Mouse (Mus musculus) inflammation-experienced regulatory T-cells, adult 16 weeks (primary cell): ENCODE results near the gene Ptcd1. TPM values are rescaled to one million over a fixed set of nuclear protein-coding genes. Genes with fewer than 3 reads are reported as not detected.

ENCODE experiments used
- polyA plus RNA-seq: library from polyadenylated mRNA; unstranded; fragments of 100-300 nt; shearing (Covaris generic); gene quantifications from one replicate; pipeline ENCODE4 v1.2.1, GENCODE M21; 2017

Gene Ptcd1
- polyA plus RNA-seq = 30.4 TPM

DNA sequence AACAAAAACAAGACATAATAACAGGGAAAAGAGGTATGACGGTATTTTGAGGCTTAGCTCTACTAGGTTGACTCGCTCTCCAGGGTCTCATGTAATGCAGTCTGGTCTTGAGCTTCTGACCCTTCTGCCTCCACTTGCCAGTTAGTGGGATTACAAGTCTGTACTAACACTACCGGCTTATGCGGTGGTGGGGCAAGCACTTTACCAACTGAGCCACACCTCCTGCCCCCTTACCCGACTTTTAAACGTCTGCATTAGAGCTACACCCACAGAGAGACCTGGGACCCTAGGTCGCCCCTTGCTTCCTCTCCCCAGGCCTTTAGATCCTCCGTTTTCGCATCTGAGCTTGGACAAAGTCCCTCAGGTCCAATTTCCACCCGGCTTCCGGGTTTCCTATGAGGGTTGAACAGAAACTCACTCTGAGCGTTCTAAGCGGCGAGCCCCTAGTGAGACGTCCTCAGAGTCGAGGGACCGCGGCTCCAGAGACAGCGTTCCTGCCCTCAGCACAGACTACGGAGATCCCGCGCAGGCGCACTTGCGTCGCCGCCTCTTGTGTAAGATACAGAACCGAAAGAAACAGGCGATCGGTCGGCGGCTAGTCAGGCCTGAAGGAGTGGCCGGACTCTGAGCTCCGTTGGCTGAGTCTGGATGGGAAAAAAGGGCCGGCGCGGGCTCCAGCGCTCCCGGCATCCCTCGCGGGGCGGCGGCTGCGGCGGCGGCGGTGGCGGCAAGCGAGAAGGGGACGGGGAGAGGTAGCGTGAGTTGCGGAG lies at the start of gene Ptcd1, which contains the start of gene Cpsf4:
Gene Ptcd1, minus strand, starts transcription at position 573 of the 770 bp plus-strand sequence.
Gene Cpsf4, plus strand, starts transcription at position 678 of the 770 bp plus-strand sequence.

DNA sequence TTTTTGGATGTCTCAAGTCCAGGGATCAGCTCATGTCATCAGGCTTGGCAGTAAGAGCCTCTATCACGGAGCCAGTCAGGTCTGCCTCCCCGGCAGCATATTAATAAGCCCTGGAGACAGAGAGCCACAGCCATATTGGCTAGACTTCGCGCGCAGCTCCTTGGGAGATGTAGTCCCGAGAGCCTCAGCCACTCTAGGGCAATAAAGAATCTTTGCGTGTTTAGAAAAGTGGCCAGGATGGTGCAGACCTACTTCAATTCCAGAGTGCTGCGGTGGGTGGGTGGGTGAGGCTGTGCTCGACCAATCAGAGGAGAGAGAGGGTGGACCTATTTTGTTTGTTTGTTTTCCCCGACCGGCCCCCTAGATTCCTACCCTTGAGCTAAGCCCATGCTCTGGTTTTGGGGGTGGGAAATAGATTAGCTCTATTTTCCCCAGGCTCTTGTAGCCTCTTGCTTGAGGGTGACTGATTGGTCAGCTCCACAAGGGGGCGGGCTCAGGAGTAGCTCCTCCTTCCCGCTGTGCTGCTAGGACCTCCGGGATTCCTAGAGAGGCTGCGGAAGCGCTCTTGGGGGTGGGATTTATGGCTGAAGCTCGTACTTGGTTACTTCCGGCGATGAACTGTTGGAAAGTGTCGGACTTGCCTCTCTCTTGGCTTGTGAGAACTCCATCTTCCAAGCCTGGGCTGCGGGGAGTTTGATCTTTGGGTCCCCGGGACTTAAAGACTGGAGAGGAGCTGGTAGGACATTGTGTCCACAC lies 37.2 kb upstream of the Ptcd1 start, which contains the start of gene Zkscan5:
Gene Zkscan5, plus strand, starts transcription at position 627 of the 756 bp plus-strand sequence.

DNA sequence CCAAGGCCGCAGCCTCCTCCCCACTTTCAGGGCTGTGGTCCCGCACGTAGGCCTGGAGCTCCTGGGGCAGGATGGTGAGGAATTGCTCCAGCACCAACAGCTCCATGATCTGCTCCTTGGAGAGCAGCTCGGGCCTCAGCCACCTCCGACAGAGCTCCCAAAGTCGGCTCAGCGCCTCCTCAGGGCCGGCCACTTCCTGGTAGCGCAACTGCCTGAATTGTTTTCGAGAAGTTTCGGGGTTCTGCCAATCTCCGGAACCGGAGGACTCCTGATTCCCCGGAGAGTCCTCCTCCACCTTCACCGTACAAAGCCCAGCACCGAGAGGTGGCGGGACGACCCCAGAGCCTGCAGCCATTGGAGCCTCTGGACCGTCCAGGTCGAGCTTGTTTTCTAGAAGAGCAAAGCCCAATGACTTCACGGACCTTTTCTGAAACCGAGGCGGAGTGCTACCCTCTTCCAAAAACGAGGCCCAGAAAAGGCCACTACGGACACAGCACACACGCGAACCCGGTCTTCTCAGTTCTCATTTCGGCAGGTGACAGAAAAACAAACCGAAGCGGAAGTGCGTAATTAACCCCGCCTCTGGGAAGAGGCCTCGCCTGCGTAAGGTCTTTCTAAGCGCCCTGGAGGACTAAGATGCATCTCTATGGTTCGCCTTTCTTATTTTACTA lies 34.5 kb upstream of the Ptcd1 start, which contains the start of gene Zkscan14:
Gene Zkscan14, minus strand, starts transcription at position 548 of the 671 bp plus-strand sequence.

DNA sequence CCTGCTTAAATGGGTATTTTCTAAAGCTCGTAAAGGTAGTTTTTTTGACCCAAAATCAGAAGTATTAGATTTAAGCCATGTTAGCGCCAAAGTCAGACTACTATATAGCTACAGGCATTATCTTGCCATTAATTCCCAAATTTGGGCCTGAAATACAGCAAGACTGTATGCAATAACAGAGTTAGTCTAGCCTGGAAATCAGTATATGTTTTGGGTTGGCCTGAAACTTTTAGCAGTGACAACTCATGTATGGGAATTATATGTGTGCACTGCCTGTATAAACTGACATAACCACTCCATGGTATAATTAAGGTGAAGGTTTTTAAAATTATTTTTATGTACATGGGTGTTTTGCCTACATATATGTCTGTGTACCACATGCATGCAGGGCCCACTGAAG lies 25.1 kb upstream of the Ptcd1 start, which contains the start of gene Atp5j2:
Gene Atp5j2, minus strand, starts transcription at position 101 of the 400 bp plus-strand sequence.

DNA sequence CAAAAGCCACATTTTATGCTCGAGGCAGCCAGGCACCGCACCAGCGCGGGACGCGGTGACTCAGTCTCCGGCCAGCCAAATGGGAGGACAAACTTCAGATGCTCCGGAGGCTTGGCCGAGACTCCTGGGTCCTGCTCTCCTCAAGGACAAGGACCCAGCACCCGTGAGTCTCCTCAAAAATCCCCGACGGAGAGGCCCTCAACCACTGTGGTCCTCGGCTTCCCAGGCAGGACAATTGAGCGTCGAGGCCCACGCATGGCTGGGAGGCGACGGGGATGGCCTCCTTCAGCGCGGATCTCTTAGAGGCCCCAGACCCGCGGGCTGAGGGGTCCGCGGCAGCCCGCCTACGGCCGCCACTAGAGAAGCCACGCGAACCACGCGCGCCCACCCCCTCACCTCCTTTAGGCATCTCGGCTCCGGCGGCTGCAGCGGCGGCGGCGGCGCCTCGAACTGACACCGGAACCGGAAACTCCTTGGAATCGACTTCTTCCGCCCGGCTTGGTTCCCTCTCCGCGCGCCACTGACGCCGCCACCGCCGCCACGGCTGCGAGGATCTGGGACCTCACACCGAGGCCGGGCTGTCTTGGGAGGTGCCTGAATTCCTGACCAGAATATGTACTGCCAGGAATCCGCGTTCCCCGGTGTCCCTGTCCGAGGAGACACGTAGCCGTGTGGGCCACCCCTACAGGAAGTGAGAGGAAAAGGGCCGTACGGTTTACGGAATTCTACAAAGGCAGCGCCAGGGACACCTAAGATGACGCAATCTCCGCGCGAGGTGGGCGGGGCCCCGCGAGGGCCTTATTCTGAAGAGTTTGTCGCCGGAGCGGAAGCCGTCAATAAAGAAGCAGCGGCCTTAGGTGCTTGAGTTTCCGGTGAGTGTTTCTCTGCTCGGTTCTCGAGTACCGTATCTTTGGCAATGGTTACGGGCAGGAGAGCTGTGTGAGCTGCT lies 27.1 kb downstream of the Ptcd1 start, which contains the start of the genes Pdap1 and Bud31:
Gene Pdap1, minus strand, starts transcription at position 668 of the 949 bp plus-strand sequence.
Gene Bud31, plus strand, starts transcription at position 792 of the 949 bp plus-strand sequence.

DNA sequence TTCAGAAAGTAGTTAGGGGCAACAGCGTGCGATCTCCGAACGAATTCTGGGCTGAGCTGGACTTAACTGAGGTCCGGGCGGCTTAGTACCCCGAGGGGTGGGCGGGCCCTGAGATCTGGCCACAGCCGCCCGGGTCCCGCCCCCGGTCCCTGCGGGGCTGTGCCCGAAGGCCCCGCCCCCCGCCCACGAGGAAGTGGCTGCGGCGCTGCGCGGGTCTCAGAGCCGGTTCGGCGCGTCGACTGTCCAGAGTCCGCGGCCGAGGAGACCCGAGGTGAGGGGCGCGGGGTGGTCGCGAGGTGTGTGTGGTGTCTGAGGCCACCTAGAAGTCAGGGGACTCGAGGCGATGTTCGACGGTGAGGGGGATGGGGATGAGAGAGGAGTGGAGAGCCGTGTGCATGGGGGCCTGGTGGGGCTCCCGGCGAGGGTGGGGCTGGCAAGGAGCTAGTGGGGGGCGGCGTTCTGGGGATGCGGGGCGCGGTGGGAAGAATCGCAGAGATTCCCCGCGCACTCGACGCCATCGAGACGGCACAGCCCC lies 52.8 kb downstream of the Ptcd1 start, which contains the start of gene Arpc1b:
Gene Arpc1b, plus strand, starts transcription at position 145 of the 535 bp plus-strand sequence.

Other genes with a start within 250 kb of the Ptcd1 start
- gene Smurf1, start 201.3 kb downstream of the Ptcd1 start, polyA plus RNA-seq = 3.1 TPM
- not detected for gene Gm4871, start 134.4 kb downstream of the Ptcd1 start, polyA plus RNA-seq
- gene 1700018F24Rik, start 124.1 kb downstream of the Ptcd1 start, polyA plus RNA-seq = not detected
- 86.7 TPM for gene Arpc1a, start 83.3 kb downstream of the Ptcd1 start, polyA plus RNA-seq
- gene Kpna7, start 83.1 kb downstream of the Ptcd1 start, polyA plus RNA-seq = not detected
- gene Arpc1b, start 52.9 kb downstream of the Ptcd1 start, polyA plus RNA-seq = 1,387 TPM
- 52.0 TPM for gene Pdap1, start 26.9 kb downstream of the Ptcd1 start, polyA plus RNA-seq
- gene Bud31, start 26.7 kb downstream of the Ptcd1 start, polyA plus RNA-seq = 186 TPM
- 39.7 TPM for gene Cpsf4, start 105 bp upstream of the Ptcd1 start, polyA plus RNA-seq
- 421 TPM for gene Atp5j2, start 25.0 kb upstream of the Ptcd1 start, polyA plus RNA-seq
- 30.2 TPM for gene Zkscan14, start 34.8 kb upstream of the Ptcd1 start, polyA plus RNA-seq
- 9.6 TPM for gene Zkscan5, start 37.5 kb upstream of the Ptcd1 start, polyA plus RNA-seq
- gene Zfp655, start 64.6 kb upstream of the Ptcd1 start, polyA plus RNA-seq = 63.2 TPM
- gene Zscan25, start 113.4 kb upstream of the Ptcd1 start, polyA plus RNA-seq = 0.96 TPM
- gene Cyp3a57, start 178.2 kb upstream of the Ptcd1 start, polyA plus RNA-seq = not detected